Mouse (Mus musculus): ENCODE results near the gene Cacul1. TPM values are rescaled to one million over a fixed set of nuclear protein-coding genes. Genes with fewer than 3 reads are reported as not detected.
A peak's percentile ranks its signal among the peaks of the same experiment; 100 is the strongest.

Gene Cacul1
- total RNA-seq, 2 experiments from 2014 or later: 42.3 to 45.6 TPM

DNA sequence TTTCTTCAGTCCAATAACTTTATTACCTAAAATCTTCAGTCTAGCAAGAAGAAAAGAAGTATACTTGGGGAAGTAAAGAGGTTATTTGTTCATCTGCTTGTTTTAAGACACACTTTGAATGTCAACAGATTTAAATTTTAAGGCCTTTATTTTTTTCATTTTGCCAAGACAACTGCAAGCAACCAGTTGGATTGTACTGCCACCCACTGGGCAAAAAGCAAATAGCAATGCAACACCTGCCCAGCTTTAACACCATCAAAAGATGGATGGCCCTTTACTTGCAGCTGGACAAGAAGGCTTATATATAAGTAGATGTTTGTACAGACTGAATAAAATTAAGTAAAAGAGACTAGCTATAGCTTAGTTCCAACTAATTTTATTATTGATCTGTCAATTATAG, 27.3 kb downstream of the Cacul1 start:
- intact Hi-C loops (cut with DNase I): loop anchor here (5.0 kb wide), 1 partner anchor 116 kb away; no protein-coding TSS in a partner anchor
- DNase-seq (ENCODE audit: extremely low spot score in 1 of 2, low spot score in 2 of 2): peak; percentile 36 to 66

DNA sequence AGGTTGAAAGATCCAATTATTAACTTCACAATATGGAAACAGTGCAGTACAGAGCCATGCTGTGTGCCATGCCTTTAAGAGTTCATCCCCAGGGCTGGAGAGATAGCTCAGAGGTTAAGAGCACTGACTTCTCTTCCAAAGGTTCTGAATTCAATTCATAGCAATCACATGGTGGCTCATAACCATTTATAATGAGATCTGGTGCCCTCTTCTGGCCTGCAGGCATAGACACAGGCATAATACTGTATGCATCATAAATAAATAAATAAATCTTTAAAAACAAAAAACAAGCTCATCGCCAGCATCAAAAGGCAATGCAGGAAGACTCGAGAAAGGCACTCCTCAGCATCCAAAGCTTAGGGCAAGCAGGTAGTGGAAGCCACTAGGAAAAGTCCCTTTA, 37.5 kb downstream of the Cacul1 start:
- intact Hi-C loops (cut with DNase I): no loop called here
- no peak for DNase-seq (ENCODE audit: extremely low spot score in 1 of 2, low spot score in 2 of 2)

DNA sequence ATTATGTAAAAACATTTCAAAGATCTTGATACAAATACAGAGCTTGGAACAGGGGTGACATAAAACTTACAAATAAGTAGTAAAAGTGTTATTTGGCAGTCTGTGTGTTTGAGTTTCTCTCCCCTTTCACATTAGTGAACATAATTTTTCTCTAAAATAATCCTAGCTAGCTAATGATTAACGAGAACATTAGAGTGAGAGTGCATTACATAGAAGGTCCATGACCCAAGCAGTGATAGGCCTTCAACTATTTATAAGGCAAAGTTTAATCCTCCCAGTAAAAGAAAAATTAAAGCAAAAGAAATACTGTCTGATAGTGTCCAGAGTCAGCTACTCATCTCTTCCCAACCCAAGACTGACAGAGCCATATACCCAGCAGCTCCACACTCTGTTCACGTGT, 48.9 kb downstream of the Cacul1 start:
- no peak for DNase-seq (ENCODE audit: extremely low spot score in 1 of 2, low spot score in 2 of 2)
- intact Hi-C loops (cut with DNase I): no loop called here

DNA sequence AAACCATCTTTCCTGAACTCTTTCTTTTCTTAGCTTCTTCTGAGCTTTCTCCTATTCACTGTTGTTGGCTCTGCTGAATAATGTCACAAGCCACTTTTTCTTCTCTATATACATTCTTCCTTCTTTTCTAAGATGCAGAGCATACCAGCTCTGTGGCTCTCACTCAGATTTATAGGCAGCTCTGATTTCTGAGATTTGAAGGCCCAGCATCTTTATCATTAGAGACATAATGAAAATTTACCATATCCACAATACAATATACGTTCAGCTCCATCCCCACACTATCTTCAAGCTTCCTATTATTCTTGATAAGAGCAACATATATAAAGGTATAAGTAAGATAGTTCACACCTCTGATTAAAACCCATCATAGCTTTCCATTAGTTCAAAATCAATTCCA, 50.7 kb downstream of the Cacul1 start:
- DNase-seq (ENCODE audit: extremely low spot score in 1 of 2, low spot score in 2 of 2): no peak
- intact Hi-C loops (cut with DNase I): no loop called here

DNA sequence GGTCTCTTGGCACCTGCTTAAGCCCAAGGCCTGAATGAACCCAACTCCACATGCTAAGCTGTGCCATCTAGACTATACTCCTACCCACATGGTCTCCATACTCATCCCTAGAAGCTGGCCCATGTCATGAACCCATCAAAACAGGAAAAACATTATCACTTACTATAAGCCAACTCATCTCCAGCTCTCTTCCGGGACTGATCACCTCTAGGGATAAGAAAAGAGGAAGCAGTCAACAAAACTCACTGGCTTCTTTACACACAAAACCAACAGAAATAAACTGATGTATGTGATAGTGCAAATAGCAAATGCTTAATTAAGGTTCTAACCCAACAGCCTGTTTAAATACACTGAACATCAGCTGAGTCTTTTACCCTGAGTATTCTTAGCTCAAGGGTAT, 51.5 kb downstream of the Cacul1 start:
- no peak for DNase-seq (ENCODE audit: extremely low spot score in 1 of 2, low spot score in 2 of 2)
- intact Hi-C loops (cut with DNase I): no loop called here

DNA sequence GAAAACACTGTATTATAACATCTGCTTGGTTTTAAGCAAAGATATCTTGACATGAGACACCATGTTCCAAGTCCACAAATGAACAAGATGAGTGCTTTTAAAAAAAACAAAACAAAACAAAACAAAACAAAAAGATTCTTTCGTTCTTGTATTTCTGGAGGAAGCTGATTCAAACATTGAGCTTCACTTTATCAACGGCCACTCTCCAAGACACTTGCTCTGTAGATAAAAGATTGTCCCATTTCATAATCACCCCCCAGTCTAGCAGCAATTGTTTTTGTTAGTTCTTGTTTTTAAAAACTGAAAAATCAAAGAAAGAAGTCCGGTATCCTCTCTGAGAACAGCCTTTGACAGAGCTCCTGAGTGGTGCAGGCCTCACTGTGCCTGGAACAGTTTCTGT, 52.2 kb downstream of the Cacul1 start:
- DNase-seq (ENCODE audit: extremely low spot score in 1 of 2, low spot score in 2 of 2): no peak
- intact Hi-C loops (cut with DNase I): no loop called here

DNA sequence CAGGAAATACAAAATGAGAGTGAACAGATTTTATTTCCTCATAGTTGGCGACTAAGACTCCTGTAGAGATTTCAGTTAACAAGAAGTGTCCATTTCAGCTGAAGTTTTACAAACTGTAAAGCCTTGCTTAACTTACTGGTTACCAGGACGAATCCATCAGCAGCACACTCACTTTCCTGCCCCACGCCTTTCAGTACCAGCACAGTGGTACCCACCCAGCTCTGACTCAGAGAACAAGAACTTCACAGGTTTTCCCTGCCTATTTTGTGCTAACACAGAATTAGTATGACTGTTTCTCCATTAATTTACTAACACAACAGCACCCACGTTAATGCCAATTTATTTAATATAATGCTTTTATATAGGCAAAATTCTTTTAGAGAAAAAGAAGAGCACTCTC, 53.9 kb downstream of the Cacul1 start:
- intact Hi-C loops (cut with DNase I): no loop called here
- DNase-seq (ENCODE audit: extremely low spot score in 1 of 2, low spot score in 2 of 2): no peak

DNA sequence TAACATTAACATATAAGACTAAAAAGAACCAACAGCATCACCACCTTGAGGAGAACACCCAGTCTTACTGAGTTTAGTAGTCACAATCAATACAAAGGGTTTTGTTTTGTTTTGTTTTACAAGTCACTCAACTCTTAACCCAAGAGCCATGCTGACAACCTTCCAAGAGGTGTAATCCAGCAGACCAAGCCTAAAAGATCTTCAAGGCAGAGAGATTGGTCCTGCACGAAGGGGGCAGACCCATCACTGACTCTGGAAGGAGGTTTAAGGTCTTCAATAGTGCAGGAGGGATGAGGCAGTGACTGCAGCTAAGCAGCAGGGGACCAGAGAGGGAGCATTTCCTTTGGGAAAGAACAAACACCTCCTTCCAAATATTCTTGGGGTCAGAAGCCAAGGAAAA, 55.7 kb downstream of the Cacul1 start:
- no peak for DNase-seq (ENCODE audit: extremely low spot score in 1 of 2, low spot score in 2 of 2)
- intact Hi-C loops (cut with DNase I): no loop called here

DNA sequence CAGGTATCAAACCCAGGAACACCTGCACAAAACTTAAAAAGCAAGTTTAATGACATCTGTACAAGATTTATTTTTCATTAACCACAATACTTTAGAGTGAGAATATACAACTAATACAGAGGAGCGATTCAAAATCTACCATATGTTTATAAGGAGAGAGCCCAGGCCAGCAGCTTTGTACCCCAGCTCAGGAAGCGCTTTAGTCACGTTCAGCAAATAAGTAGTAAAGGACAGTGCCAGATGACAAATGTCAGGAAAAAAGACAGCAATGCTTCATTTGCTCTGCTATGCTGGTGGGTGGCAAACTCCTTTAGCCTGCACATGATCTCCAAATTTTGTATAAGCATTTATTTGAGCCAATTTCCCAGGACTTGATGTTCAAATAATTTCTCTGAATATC, 56.1 kb downstream of the Cacul1 start:
- intact Hi-C loops (cut with DNase I): no loop called here
- no peak for DNase-seq (ENCODE audit: extremely low spot score in 1 of 2, low spot score in 2 of 2)

DNA sequence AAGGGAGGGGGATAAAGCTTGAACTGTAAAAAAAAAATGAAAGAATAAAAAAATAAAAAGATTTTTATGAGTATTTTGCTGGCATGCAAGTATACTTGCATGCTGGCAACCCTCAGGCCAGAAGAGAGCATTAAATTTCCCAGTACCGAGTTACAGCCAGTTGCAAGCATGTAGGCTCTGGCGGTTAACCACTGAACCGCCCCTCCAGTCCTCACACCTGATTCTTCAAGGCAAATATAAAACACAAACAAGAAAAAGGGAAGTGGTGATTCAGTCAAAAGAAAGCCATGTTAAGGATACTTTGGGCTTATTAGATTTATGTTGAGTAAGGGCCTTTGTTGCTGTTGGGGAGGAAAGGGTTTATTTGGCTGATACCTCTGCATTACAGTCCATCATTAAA, 60.7 kb downstream of the Cacul1 start:
- DNase-seq (ENCODE audit: extremely low spot score in 1 of 2, low spot score in 2 of 2): no peak
- intact Hi-C loops (cut with DNase I): no loop called here

DNA sequence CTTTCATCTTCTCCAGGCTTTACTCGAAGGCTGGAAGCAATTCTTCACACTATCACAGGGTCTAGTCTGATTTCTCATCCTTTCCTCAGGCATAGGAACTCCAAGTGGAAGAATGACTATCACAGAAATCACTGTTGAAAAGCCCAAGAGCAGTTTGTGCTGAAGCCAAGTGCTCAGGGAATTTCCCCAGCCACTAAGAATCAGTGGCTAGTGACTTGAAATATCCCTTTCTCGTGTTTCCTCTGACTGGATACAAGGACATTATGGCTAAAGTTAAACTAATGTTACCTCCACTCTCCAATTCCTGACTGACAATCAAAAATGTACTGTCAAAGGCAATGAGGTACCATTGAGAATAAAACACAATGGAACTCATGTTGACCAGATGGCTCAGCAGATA, 65.8 kb downstream of the Cacul1 start:
- DNase-seq (ENCODE audit: extremely low spot score in 1 of 2, low spot score in 2 of 2): no peak
- intact Hi-C loops (cut with DNase I): no loop called here

DNA sequence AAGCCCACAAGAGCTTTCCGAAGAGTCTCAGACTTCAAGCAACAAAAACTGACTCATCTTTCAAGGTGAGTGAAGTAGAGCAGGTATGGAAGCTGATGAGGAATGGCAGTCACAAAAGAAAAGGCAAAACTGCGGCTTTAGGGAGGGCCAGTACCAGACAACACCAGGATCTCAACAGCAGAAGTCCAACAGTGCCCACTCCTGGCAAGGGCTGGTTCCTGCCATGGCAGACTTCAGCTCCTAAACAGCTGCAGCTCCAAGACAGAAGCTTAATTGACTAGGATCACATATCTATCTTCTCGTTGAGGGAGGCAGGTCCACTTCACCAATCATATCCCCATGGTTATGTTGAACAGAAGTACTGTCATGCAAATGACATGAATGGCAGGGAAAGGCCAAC, 67.4 kb downstream of the Cacul1 start:
- no peak for DNase-seq (ENCODE audit: extremely low spot score in 1 of 2, low spot score in 2 of 2)
- intact Hi-C loops (cut with DNase I): no loop called here

DNA sequence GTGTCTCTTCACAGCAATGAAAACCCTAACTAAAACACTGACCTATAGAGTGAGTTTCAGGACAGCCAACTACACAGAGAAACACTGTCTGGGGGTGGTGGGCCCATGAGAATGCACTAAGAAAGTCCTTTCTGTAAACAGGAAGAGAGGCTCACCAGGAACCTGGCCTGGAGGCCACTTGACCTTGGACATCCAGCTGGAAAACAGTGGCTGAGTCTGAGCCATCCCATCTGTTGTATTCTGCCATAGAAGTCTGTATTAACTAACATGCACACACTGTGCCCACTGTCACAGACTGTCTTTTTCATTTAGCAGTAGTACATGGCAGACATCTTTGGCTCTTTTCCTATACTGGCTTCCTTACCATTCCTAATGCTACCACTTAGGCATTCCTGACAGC, 80.6 kb downstream of the Cacul1 start:
- DNase-seq (ENCODE audit: extremely low spot score in 1 of 2, low spot score in 2 of 2): peak in 1 of 2 experiments; percentile 43

DNA sequence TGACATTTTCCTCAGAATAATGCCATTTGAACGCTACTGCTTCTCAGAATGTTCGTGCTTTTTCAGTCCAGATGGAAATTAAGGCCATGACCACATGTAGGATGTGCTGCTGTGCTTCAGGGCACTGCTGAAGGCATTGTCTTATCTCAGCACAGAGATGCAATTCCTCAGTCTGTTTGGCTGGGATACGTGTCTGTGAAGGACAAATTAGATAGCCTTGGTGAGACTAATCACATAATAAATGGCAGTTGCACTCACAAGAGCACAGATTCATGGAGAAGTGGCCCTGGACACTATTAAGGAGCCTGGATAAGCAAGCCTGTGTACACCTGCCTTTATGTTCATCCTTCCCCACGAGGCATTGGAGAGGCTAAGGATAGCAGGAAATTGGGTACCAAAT, 83.7 kb downstream of the Cacul1 start:
- intact Hi-C loops (cut with DNase I): no loop called here
- DNase-seq (ENCODE audit: extremely low spot score in 1 of 2, low spot score in 2 of 2): no peak

More for the DNA sequence above, 80.6 kb downstream of the Cacul1 start:
- intact Hi-C loops (cut with DNase I): no loop called here

DNA sequence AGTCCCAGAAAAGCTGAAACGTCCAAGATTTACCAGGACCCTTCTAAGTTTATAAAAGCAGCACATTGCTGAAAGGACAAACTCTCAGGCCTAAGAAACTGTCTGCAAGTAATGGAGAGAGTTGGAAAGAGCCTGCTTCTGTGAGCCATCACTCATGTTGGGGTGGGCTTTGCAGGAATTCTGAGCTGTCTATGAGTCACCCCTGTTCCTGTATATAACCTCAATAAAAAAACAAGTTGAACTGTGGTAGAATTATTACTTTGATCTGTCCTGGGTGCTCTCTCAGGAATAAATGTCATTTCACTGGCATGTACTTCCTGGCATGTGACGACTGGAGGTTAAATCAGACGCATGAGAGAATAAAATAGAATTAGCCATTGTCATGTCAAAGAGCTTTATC, 85.1 kb downstream of the Cacul1 start:
- no peak for DNase-seq (ENCODE audit: extremely low spot score in 1 of 2, low spot score in 2 of 2)
- intact Hi-C loops (cut with DNase I): no loop called here

DNA sequence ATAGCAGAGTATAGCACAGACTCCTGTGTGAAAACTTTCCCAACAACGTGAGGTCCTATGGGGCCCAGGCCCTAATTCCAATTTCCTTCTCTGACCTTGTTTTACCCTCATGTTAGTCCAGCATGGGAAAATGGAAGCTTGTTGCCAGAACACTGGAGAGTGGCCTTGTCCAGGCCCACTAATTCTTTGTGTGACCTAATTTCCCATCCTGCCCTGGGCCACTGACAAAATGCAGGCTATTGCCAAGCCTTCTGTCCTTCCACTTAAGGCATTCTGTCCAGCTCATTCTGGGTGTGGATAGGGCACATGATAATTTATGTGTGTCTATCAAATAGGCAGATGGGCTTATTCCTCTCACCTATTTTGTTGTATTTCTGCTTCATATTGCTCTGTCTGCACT, 91.3 kb downstream of the Cacul1 start:
- intact Hi-C loops (cut with DNase I): no loop called here
- no peak for DNase-seq (ENCODE audit: extremely low spot score in 1 of 2, low spot score in 2 of 2)

DNA sequence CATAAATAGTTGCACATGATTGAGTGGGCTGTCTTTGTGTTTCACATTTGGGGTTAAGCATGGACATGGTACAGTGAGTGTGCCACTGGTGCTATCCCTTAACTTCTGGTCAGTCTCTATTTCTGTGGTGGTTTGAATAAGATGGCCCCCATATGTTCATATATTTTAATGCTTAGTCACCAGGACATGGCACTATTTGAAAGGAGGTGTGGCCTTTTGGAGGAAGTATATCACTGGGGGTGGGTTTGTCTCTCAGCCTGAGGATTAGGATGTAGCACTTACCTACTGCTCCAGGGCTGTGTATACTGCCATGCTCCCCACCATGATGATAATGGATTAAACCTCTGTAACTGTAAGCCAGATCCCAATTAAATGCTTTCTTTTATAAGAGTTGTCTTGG, 95.6 kb downstream of the Cacul1 start:
- intact Hi-C loops (cut with DNase I): no loop called here
- DNase-seq (ENCODE audit: extremely low spot score in 1 of 2, low spot score in 2 of 2): no peak

DNA sequence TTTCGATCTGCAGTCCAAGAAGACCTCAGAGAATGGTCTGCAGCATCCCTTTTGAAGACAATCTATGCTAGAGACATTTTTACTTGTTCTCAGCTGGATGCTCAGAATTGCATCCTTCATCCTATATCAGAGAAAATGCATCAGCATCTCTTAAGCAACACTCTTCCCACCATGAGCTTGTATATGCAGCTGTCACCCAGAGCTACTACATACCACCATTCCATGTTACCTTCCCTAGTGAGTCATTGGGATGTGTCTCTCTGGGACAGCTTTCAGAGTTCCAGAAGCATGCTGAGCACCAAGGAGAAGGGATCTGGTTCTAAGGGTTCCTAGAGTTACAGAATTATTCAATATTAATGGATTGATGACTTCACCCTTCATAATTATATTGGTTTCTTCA, 102.0 kb downstream of the Cacul1 start:
- DNase-seq (ENCODE audit: extremely low spot score in 1 of 2, low spot score in 2 of 2): no peak
- intact Hi-C loops (cut with DNase I): no loop called here

DNA sequence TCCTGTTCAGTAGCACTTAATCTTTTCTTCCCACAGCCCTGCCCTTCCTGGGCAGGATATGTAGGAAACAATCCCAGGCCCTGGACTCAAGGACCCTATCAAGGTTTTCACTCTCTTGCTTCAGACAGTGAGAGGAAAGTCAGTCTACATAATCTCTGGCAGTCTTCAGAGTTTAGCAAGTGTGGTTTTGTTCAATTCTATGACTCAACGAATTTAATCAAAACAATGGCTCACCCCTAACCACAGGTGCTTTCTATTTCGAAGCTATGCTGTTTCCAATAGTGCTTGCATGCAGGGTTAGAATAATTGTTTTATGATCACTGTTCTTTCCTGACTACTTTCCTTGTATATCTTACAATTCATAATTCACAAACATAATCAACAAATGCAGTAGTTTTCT, 103.0 kb downstream of the Cacul1 start:
- intact Hi-C loops (cut with DNase I): no loop called here

More for the DNA sequence above, 103.0 kb downstream of the Cacul1 start:
- DNase-seq (ENCODE audit: extremely low spot score in 1 of 2, low spot score in 2 of 2): no peak
